Mouse (Mus musculus) ES-E14 (cell line): ENCODE measurements around the gene Rasal3. TPM values are rescaled to one million over a fixed set of nuclear protein-coding genes. Genes with fewer than 3 reads are reported as not detected.

Experiments used
- DNase-seq: peaks from one replicate; pipeline ENCODE4 v3.0.0-alpha.2; 2013; ENCODE audit warnings: low read depth, low spot score
- H3K27ac ChIP-seq: 2 replicates; pipeline ENCODE4 v1.5.1; 2012; ENCODE audit warnings: low read depth, mild to moderate bottlenecking, low read length, moderate library complexity, mixed read lengths; ENCODE audit not compliant: poor library complexity, insufficient read depth, severe bottlenecking
- H3K36me3 ChIP-seq: 2 replicates; pipeline ENCODE4 v1.6.1; 2012; ENCODE audit warnings: mild to moderate bottlenecking, low read length, moderate library complexity, mixed read lengths; ENCODE audit not compliant: control insufficient read depth, poor library complexity, insufficient read depth, severe bottlenecking
- H3K4me1 ChIP-seq, 2 experiments: fragments of 150-350 bp in 1 of 2; sonication (generic) in 1 of 2; 2 replicates each; pipeline ENCODE4 v1.6.1; 2012; ENCODE audit warnings: low read length in 2 of 2, mild to moderate bottlenecking in 1 of 2, mixed read lengths in 1 of 2; ENCODE audit not compliant: control insufficient read depth in 2 of 2, insufficient read depth in 2 of 2, poor library complexity in 1 of 2
- H3K4me3 ChIP-seq, 2 experiments: fragments of 150-350 bp in 1 of 2; sonication (generic) in 1 of 2; 2 replicates each; pipeline ENCODE4 v1.5.1; 2012; ENCODE audit warnings: low read length in 2 of 2, low read depth in 1 of 2, mild to moderate bottlenecking in 1 of 2, mixed read lengths in 1 of 2; ENCODE audit not compliant: insufficient read depth in 1 of 2, poor library complexity in 1 of 2, severe bottlenecking in 1 of 2
- H3K9ac ChIP-seq: 2 replicates; pipeline ENCODE4 v1.6.1; 2012; ENCODE audit warnings: low read depth, mild to moderate bottlenecking, low read length, mixed read lengths; ENCODE audit not compliant: poor library complexity, insufficient read depth, severe bottlenecking
- H3K9me3 ChIP-seq: fragments of 150-350 bp; sonication (generic); 2 replicates; pipeline ENCODE4 v1.6.1; 2012; ENCODE audit warnings: low read depth, mild to moderate bottlenecking, low read length; ENCODE audit not compliant: control insufficient read depth, insufficient read depth
- CHD2 ChIP-seq: IDR thresholded peaks from 2 replicates; pipeline ENCODE4 v1.6.1; 2014; ENCODE audit warnings: mild to moderate bottlenecking, low read depth, low read length, inconsistent platforms
- HCFC1 ChIP-seq: IDR thresholded peaks from 2 replicates; pipeline ENCODE4 v1.6.1; 2012; ENCODE audit warnings: low read length, inconsistent platforms, borderline replicate concordance; ENCODE audit not compliant: insufficient read depth
- MAFK ChIP-seq: IDR thresholded peaks from 2 replicates; pipeline ENCODE4 v1.6.1; 2014; ENCODE audit warnings: mild to moderate bottlenecking, low read depth, low read length, inconsistent platforms; ENCODE audit not compliant: insufficient read depth
- ZC3H11A ChIP-seq: IDR thresholded peaks from 2 replicates; pipeline ENCODE4 v1.6.1; 2012; ENCODE audit warnings: low read depth, mild to moderate bottlenecking, inconsistent platforms, low read length, borderline replicate concordance
- ZNF384 ChIP-seq: IDR thresholded peaks from 2 replicates; pipeline ENCODE4 v1.6.1; 2012; ENCODE audit warnings: low read depth, low read length, inconsistent platforms
- in situ Hi-C, 2 experiments: fragments of 600-800 bp; cut with MboI; formaldehyde crosslinking; loops; one replicate each; pipeline ENCODE4 v1.15.1; 2025; ENCODE audit warnings: low sequenced_read_pairs in 2 of 2, inconsistent platforms in 1 of 2; ENCODE audit not compliant: unreplicated experiment in 2 of 2
- total RNA-seq: library from RNA; depleted of rRNA; stranded (reverse); fragments of 300-350 nt; gene quantifications from 2 replicates; pipeline ENCODE4 v1.2.3, GENCODE M21; 2012

Gene Rasal3
- total RNA-seq, 1 experiment, result 0.76 TPM

- no peak for DNase-seq
- Histone ChIP-seq H3K4me3 (no peak overlapping the region), H3K4me1 (peaks cover 0 to 23% of the 10 kb centered on the region in 2 experiments; a peak in 2 of 4 replicates), H3K36me3 (peaks cover 63% of the 10 kb centered on the region), H3K9ac (no peak overlapping the region), H3K9me3 (no peaks in the 10 kb centered on the region), H3K27ac (no peak overlapping the region)
- in situ Hi-C loops, result no loop called here
- TF ChIP-seq ZC3H11A, result no peak
- no peak for TF ChIP-seq HCFC1
- no peak for TF ChIP-seq CHD2
- no peak for TF ChIP-seq MAFK
- no peak for TF ChIP-seq ZNF384
These were observed 46.3 kb downstream of the Rasal3 start for GRCm38 (mm10) chr17:32356766-32357760.

DNA sequence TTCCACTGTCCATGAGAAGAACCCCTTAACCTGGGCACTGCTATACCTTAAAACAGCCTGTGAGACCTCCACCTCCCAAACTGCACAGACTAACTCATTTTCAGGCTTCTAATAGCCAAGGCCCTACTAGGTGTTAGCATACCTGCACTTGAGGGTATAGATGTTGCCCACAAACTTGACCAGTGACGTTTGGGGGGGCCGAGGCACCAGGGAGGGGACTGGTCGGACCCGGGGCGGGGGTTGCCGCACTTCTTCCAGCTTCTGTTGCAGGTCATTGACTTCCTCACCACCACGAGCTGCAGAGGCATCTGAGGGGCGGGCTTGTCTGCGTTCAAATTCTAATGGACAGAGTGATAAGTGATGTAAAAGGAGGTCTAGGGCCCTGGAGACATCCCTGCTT, 47.1 kb downstream of the Rasal3 start:
- TF ChIP-seq ZNF384 (no peak), HCFC1 (no peak), CHD2 (no peak), ZC3H11A (no peak), MAFK (no peak)
- Histone ChIP-seq H3K27ac (no peak overlapping the region), H3K4me1 (peaks cover 0 to 23% of the 10 kb centered on the region in 2 experiments; a peak in 3 of 4 replicates), H3K4me3 (no peak overlapping the region), H3K36me3 (peaks cover 57% of the 10 kb centered on the region), H3K9me3 (no peaks in the 10 kb centered on the region), H3K9ac (no peak overlapping the region)
- no peak for DNase-seq
- in situ Hi-C loops, result no loop called here

DNA sequence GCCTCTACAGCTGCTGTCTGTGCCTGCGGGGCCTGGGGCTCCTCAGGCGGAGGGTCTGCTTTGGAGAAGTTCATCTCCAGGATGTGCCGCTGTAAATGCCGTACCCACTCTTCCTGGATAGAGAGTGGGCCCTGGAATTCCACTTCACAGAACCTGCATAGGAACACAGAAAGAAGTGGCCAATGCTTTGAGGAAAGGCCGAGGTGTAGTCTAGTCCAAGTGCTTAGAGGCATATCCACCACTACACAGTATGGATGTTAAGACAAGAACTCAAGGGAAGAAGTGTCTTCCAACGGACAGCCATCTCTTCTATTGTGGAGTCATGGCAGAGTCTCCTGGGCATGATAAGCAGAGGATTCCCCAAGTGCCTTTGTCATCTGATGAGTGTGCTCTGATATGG, 48.4 kb downstream of the Rasal3 start:
- H3K4me1 ChIP-seq, result peaks cover 0 to 19% of the 10 kb centered on the region in 2 experiments; a peak in 3 of 4 replicates
- no peaks in the 10 kb centered on the region for H3K9me3 ChIP-seq
- H3K36me3 ChIP-seq, result peaks cover 50% of the 10 kb centered on the region
- peak overlapping the region; percentile 37; the same call in 1 of the 2 replicates for H3K27ac ChIP-seq
- H3K9ac ChIP-seq, result no peak overlapping the region
- in situ Hi-C loops, result no loop called here
- no peak for TF ChIP-seq CHD2
- H3K4me3 ChIP-seq, result no peak overlapping the region
- no peak for DNase-seq

DNA sequence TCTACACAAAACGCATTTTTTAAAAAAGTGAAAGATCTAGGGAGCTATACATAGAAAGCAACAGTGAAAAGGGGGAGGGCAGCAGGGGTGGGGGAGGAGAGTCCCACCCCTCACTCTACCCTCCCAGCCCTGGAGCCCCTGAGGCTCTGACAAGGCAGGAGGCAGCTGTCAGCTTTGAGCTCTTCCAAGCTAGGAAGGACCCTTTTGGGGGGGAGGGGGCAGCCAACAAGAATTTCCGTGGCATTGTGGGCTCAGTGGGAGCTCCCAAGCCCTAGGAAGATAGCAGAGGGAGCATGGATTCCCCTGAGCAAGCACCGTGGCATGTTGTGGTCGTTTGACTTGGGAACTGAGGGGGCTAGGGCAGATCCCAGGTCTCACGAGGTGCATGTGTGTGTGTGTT, 49.2 kb downstream of the Rasal3 start:
- TF ChIP-seq HCFC1 (no peak), MAFK (no peak), ZC3H11A (no peak)
- Histone ChIP-seq H3K4me3 (no peak overlapping the region), H3K9me3 (no peaks in the 10 kb centered on the region), H3K4me1 (peaks cover 0 to 22% of the 10 kb centered on the region in 2 experiments; a peak in 3 of 4 replicates), H3K9ac (no peak overlapping the region; the same call in 1 of the 2 replicates), H3K36me3 (peaks cover 43% of the 10 kb centered on the region), H3K27ac (no peak overlapping the region; the same call in 1 of the 2 replicates)
- in situ Hi-C loops, result no loop called here
- no peak for DNase-seq
